Mouse (Mus musculus): ENCODE results near the gene Pcdh19.
"Not testable (repeated sequence)": the region's sequence is repeated elsewhere in the genome, so short reads cannot be mapped to it uniquely, and the experiment has no call there.

Gene Pcdh19

GRCm38 (mm10) chrX:133688840-133689239 lies at the start of gene Pcdh19:
Gene Pcdh19, minus strand, starts transcription at chrX:133688987.
- DNase-seq (ENCODE audit: low spot score): peak; percentile 68

DNA sequence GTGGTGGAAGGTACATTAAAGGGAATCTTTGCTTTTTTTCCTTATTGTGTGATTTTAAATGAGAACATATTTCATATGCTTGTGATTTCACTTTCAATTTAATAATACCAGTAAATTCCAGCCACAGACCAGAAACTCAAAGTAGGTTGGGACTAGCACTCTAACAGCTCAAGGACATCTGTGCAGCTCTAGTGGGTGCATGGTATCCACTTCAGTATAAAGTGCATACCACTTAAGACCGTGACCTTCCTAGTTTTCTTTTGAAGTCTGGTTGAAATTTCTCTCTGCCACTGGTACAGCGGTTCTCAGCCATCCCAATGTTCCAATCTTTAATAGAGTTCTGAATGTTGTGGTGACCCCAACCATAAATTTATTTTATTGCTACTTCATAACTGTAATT lies 47.1 kb upstream of the Pcdh19 start:
- no peak for DNase-seq (ENCODE audit: low spot score)

DNA sequence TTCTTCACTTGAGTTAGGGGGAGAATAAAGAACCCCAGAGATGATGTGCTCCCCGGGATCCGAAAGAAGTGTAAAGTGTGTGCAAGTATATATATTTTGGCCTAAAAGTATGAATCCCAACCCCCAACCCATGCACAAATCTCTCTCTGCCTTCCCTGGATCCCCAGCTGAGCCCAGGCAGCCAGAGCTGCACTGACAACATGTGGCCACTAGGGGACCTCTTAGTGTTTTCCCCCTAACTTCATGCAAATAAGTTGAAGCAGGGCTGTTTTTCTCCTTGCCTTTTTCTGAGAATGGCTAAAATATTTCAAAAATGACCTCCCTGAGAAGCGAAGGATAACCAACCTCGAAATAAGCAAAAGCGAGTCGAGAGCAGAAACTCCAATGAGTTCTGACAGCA lies 46.2 kb upstream of the Pcdh19 start:
- DNase-seq (ENCODE audit: low spot score): peak; percentile 16

- DNase-seq (ENCODE audit: low spot score): no peak
Observed at GRCm38 (mm10) chrX:133721517-133721916, 32.7 kb upstream of the Pcdh19 start.

GRCm38 (mm10) chrX:133710621-133711020 lies 21.8 kb upstream of the Pcdh19 start:
- DNase-seq (ENCODE audit: low spot score): no peak

- DNase-seq (ENCODE audit: low spot score): no peak
Observed at GRCm38 (mm10) chrX:133702902-133703301, 14.1 kb upstream of the Pcdh19 start.

GRCm38 (mm10) chrX:133697871-133698270 lies 9.1 kb upstream of the Pcdh19 start:
- DNase-seq (ENCODE audit: low spot score): not testable (repeated sequence)

DNA sequence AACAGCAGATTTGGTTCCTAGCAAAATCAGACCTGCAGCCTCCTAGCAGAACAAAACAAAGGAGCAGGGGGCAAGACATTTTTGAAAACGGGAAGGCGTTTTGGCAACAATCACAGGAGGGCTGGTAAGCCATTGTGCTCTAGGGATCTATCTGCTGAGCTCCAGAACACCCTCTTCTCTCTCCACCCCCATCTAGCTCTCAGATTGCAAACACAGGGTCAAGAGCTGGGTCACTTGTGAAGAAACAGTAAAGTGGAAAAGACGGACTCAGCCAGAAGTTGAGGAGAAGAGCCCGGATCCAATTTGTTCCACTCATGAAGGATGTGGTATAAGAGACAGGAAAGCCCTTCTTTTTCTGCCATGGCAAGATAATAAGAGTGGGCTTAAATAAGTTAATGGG lies 7.7 kb upstream of the Pcdh19 start:
- no peak for DNase-seq (ENCODE audit: low spot score)

DNA sequence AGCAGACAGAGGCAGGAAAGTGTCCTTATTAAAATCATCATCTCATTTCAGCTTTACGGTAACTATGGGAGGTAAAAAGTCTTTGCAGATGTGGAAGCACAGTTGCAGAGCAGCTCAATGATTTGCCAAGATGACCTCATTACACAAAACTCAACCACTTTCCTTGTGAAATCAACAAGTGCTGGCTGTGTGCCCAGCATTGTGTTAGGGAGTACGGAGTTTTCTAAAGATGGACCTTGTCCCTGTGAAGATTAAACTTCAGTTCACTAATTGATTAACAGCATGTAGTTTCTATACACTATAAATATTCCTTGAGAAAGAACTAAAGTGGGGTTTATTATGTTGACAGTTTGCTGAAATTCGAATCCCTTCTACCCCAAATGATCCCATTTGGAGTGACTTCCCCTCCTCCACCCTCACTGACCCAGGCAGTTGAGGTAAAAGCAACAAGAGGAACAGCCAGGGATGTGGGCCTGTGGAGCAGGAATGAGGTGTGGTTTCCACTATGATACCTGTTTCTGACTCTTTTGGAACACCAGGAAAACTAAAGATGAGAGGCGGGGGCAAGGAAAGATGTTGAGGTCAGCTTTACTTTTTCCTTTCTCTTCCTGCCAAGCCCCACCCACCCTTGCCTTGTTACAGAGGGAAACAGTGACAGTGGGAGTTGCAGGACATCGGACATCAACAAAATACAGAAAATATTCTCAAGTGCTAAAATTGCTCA lies 4.4 kb upstream of the Pcdh19 start:
- no peak for DNase-seq (ENCODE audit: low spot score)

- DNase-seq (ENCODE audit: low spot score): no peak
Observed at GRCm38 (mm10) chrX:133692392-133692790, 3.6 kb upstream of the Pcdh19 start.

DNA sequence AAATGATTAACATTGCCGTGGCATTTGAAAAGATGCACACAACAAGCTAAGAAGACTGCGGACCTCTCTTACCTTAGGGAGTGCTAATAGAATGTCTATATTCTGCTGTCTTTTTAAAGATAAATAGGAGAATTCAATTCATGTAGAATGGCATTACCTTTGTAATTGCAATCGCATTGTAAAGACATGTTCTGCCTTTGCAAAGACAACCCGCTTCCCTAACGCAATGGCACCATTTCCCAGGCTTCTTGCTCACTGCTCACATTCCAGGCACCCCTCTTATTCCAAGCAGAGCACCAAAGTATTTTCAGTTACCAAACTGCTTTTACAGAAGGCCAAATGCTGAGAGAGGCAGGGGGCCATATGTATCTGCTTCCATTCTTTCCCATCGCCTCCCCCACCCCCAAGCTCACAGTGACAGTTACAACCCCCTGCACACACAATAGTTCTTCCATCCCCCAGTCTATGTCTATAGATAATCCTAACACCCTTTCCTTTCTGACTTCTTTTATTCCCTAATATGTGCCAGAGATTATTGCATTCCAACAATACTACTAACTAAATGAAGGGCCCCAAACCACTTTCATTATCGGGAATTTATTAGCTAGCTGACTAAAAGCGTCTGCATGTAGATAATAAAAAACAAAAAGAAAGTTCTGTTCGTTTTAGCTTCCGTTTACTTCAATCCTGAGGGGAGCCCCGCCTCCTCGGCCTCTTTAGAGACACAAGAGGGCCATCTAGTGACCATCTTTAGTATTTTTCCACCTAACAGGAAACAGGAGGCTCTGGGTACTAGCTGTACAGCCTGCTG lies 3.0 kb upstream of the Pcdh19 start:
- peak; percentile 70 for DNase-seq (ENCODE audit: low spot score)

- no peak for DNase-seq (ENCODE audit: low spot score)
Observed at GRCm38 (mm10) chrX:133690822-133691221, 2.0 kb upstream of the Pcdh19 start.

DNA sequence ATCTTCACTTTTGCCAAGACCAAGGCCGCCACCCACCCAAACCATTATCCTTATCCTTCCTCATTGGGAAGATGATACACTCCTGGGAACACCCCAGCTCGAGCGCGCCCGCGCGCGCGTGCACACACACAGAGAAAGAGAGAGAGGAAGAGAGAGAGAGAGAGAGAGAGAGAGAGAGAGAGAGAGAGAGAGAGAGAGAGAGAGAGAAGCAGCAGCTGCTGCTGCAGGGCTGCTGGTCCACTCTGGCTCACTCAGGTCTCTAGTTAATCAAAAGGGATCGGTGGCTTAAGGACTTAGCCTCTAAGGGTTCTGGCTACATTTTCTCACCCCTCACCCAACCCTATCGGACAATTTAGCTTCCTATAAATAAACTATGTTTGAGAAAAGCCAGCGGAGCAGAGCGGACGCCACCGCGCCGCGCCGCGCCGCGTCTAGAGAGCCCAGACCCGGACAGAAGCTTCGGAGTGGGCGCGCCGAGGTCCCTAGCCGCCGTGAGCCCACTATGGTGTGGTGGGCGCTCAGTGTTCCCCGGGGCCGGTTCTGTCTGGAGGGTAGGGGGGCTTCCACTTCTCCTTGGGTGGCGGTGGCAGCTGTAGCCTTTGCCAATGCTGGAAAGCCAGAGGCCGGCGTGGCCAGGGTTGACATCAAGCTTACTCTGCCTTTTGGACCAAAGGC lies 926 bp upstream of the Pcdh19 start:
- no peak for DNase-seq (ENCODE audit: low spot score)

GRCm38 (mm10) chrX:133688156-133688555 lies 631 bp downstream of the Pcdh19 start:
- DNase-seq (ENCODE audit: low spot score): no peak

GRCm38 (mm10) chrX:133687666-133688151 lies 1.1 kb downstream of the Pcdh19 start:
- DNase-seq (ENCODE audit: low spot score): no peak

DNA sequence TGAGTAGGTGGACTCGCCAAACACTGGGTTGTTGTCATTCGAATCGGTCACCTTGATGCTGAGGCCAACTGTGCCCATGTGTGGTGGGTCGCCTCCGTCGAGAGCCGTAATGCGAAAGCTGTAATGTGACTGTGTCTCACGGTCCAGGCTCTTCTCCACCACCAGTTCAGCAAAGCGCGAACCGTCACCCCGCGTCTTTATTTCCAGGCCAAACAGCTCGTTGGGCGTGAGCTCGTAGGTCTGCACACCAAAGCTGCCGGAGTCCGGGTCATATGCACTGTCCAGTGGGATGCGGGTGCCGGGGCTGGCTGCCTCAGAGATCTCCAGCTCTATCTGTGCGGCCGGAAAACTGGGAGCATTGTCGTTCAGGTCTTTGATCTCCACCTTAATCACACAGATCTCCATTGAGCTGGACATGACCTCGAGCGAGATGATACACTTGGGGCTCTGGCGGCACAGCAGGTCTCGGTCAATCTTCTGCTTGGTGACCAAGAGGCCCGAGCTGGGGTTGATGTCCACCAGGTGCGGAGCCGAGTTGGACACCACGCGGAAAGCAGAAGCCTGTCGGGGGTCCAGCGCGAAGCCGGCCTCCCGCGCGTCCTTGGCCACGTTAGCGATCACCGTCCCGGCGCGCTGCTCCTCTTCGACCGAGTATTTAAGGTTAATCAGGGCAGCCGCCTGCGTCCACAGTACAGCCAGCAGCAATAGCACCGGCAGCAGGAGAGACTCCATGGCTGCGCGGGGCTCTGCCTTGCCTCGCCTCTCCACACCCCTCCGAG lies 2.1 kb downstream of the Pcdh19 start:
- no peak for DNase-seq (ENCODE audit: low spot score)

GRCm38 (mm10) chrX:133685572-133685971 lies 3.2 kb downstream of the Pcdh19 start:
- no peak for DNase-seq (ENCODE audit: low spot score)

DNA sequence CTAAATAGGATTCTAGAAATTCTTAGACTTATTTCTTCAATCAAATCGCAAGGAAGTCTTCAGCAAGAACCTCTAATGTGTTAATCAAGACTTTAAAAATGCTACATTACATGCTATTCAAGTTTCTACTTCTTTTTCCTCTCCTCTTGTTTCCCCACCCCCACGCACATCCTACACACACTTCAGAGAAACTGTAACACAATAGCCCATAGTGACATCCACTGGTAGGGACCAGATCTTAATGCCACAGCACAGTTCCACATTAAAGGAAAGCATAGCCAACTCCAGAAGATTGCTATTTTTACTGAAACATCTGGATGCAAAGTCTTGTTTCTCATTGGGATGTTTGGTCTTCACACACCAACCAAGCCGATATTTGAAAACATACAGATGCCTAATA lies 4.8 kb downstream of the Pcdh19 start:
- no peak for DNase-seq (ENCODE audit: low spot score)

DNA sequence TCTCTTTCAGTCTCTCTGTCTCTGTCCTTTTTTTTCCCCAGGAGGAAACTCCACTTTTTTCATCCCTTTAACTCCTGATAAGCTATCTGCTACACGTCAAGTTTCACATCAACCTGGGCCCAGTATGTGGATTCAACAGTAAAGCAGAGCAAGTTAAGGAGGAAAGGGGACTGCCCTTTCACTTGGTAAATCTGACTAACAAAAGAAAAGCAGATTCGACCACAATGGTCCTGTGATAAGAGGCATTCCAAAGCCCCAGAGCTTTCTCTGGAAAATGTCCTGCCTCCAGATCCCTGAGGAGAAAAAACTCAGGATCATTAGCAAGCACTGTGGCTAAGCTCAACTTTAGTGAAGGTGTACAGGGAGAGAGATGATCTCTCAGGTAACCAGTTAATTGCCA lies 13.7 kb downstream of the Pcdh19 start:
- DNase-seq (ENCODE audit: low spot score): no peak

- DNase-seq (ENCODE audit: low spot score): no peak
Observed at GRCm38 (mm10) chrX:133673796-133674195, 15.0 kb downstream of the Pcdh19 start.

- DNase-seq (ENCODE audit: low spot score): no peak
Observed at GRCm38 (mm10) chrX:133660111-133660510, 28.7 kb downstream of the Pcdh19 start.
